Mouse (Mus musculus) ES-E14 (cell line): ENCODE measurements at regions not wholly inside any gene's neighbourhood (a gene's known extent, or its start where the extent isn't known, plus 50 kb on each side); places are given as distances from the start of the nearest gene placed in this dataset.

Experiments
- DNase-seq: peaks from one replicate; pipeline ENCODE4 v3.0.0-alpha.2; 2013; ENCODE audit warnings: low read depth, low spot score
- H3K27ac ChIP-seq: 2 replicates; pipeline ENCODE4 v1.5.1; 2012; ENCODE audit warnings: low read depth, mild to moderate bottlenecking, low read length, moderate library complexity, mixed read lengths; ENCODE audit not compliant: poor library complexity, insufficient read depth, severe bottlenecking
- H3K36me3 ChIP-seq: 2 replicates; pipeline ENCODE4 v1.6.1; 2012; ENCODE audit warnings: mild to moderate bottlenecking, low read length, moderate library complexity, mixed read lengths; ENCODE audit not compliant: control insufficient read depth, poor library complexity, insufficient read depth, severe bottlenecking
- H3K4me1 ChIP-seq, 2 experiments: fragments of 150-350 bp in 1 of 2; sonication (generic) in 1 of 2; 2 replicates each; pipeline ENCODE4 v1.6.1; 2012; ENCODE audit warnings: low read length in 2 of 2, mild to moderate bottlenecking in 1 of 2, mixed read lengths in 1 of 2; ENCODE audit not compliant: control insufficient read depth in 2 of 2, insufficient read depth in 2 of 2, poor library complexity in 1 of 2
- H3K4me3 ChIP-seq, 2 experiments: fragments of 150-350 bp in 1 of 2; sonication (generic) in 1 of 2; 2 replicates each; pipeline ENCODE4 v1.5.1; 2012; ENCODE audit warnings: low read length in 2 of 2, low read depth in 1 of 2, mild to moderate bottlenecking in 1 of 2, mixed read lengths in 1 of 2; ENCODE audit not compliant: insufficient read depth in 1 of 2, poor library complexity in 1 of 2, severe bottlenecking in 1 of 2
- H3K9ac ChIP-seq: 2 replicates; pipeline ENCODE4 v1.6.1; 2012; ENCODE audit warnings: low read depth, mild to moderate bottlenecking, low read length, mixed read lengths; ENCODE audit not compliant: poor library complexity, insufficient read depth, severe bottlenecking
- H3K9me3 ChIP-seq: fragments of 150-350 bp; sonication (generic); 2 replicates; pipeline ENCODE4 v1.6.1; 2012; ENCODE audit warnings: low read depth, mild to moderate bottlenecking, low read length; ENCODE audit not compliant: control insufficient read depth, insufficient read depth
- CHD2 ChIP-seq: IDR thresholded peaks from 2 replicates; pipeline ENCODE4 v1.6.1; 2014; ENCODE audit warnings: mild to moderate bottlenecking, low read depth, low read length, inconsistent platforms
- HCFC1 ChIP-seq: IDR thresholded peaks from 2 replicates; pipeline ENCODE4 v1.6.1; 2012; ENCODE audit warnings: low read length, inconsistent platforms, borderline replicate concordance; ENCODE audit not compliant: insufficient read depth
- MAFK ChIP-seq: IDR thresholded peaks from 2 replicates; pipeline ENCODE4 v1.6.1; 2014; ENCODE audit warnings: mild to moderate bottlenecking, low read depth, low read length, inconsistent platforms; ENCODE audit not compliant: insufficient read depth
- ZC3H11A ChIP-seq: IDR thresholded peaks from 2 replicates; pipeline ENCODE4 v1.6.1; 2012; ENCODE audit warnings: low read depth, mild to moderate bottlenecking, inconsistent platforms, low read length, borderline replicate concordance
- ZNF384 ChIP-seq: IDR thresholded peaks from 2 replicates; pipeline ENCODE4 v1.6.1; 2012; ENCODE audit warnings: low read depth, low read length, inconsistent platforms
- in situ Hi-C, 2 experiments: fragments of 600-800 bp; cut with MboI; formaldehyde crosslinking; loops; one replicate each; pipeline ENCODE4 v1.15.1; 2025; ENCODE audit warnings: low sequenced_read_pairs in 2 of 2, inconsistent platforms in 1 of 2; ENCODE audit not compliant: unreplicated experiment in 2 of 2

- H3K36me3 ChIP-seq = no peaks in the 10 kb centered on the region
- no peak overlapping the region for H3K9ac ChIP-seq
- TF ChIP-seq CHD2 (no peak), MAFK (no peak), ZC3H11A (no peak), HCFC1 (no peak), ZNF384 (no peak)
- no peak overlapping the region for H3K27ac ChIP-seq
- no peaks in the 10 kb centered on the region for H3K9me3 ChIP-seq
- H3K4me3 ChIP-seq = no peak overlapping the region
- in situ Hi-C loops = no loop called here
- no peak for DNase-seq
- no peaks in the 10 kb centered on the region for H3K4me1 ChIP-seq
These were observed 82.1 kb upstream of the Osr1 start for GRCm38 (mm10) chr12:9487674-9488413.

GRCm38 (mm10) chr12:9513926-9514325 is 56.0 kb upstream of the Osr1 start:
- Histone ChIP-seq H3K27ac (no peak overlapping the region), H3K36me3 (no peaks in the 10 kb centered on the region), H3K9ac (no peak overlapping the region), H3K9me3 (no peaks in the 10 kb centered on the region), H3K4me1 (no peaks in the 10 kb centered on the region), H3K4me3 (no peak overlapping the region)
- no peak for DNase-seq
- in situ Hi-C loops = no loop called here
- TF ChIP-seq MAFK (no peak), CHD2 (no peak), HCFC1 (no peak)

DNA sequence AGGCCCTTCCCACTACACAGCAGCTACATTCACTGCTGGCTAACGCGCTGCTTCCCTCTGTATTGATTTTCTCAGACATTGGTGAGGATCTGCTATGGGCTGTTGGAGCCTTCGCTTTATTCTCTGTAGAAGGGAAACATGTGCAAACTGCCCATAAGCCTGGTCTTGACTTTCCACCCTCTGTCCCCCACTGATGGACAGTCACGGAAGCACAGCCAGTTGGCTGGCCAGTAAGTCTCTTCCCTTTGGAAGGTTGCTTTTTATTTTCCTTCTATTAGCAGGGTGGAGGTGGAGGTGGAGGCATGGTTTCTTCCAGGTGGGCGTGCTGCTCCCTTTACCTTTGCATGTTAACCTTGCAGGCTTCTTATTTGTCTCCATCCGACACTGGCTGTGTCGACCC is 51.1 kb upstream of the Osr1 start:
- H3K9me3 ChIP-seq = no peaks in the 10 kb centered on the region
- in situ Hi-C loops = no loop called here
- no peak overlapping the region for H3K4me3 ChIP-seq
- TF ChIP-seq ZC3H11A (no peak), MAFK (no peak), HCFC1 (no peak), CHD2 (no peak), ZNF384 (no peak)
- H3K27ac ChIP-seq = no peak overlapping the region
- no peak overlapping the region for H3K9ac ChIP-seq
- H3K36me3 ChIP-seq = no peaks in the 10 kb centered on the region
- H3K4me1 ChIP-seq = no peaks in the 10 kb centered on the region
- no peak for DNase-seq

- Histone ChIP-seq H3K9me3 (no peaks in the 10 kb centered on the region), H3K4me3 (no peak overlapping the region), H3K27ac (no peak overlapping the region), H3K4me1 (no peaks in the 10 kb centered on the region), H3K9ac (no peak overlapping the region), H3K36me3 (no peaks in the 10 kb centered on the region)
- TF ChIP-seq HCFC1 = no peak
- TF ChIP-seq ZC3H11A = no peak
- TF ChIP-seq CHD2 = no peak
- no peak for TF ChIP-seq ZNF384
- no peak for DNase-seq
- in situ Hi-C loops = no loop called here
These were observed 50.6 kb upstream of the Osr1 start for GRCm38 (mm10) chr12:9519346-9519745.
